Mouse (Mus musculus): ENCODE measurements around the gene Mr1. TPM values are rescaled to one million over a fixed set of nuclear protein-coding genes. Genes with fewer than 3 reads are reported as not detected.

The Mr1 gene
- total RNA-seq, 2 experiments from 2014 or later, result 27.8 to 33.1 TPM

GRCm38 (mm10) chr1:155134866-155135265 lies 11.7 kb downstream of the Mr1 start:
- DNase-seq (ENCODE audit: low spot score in 2 of 2), result no peak

GRCm38 (mm10) chr1:155127429-155127934 lies 19.1 kb downstream of the Mr1 start:
- no peak for DNase-seq (ENCODE audit: low spot score in 2 of 2)

GRCm38 (mm10) chr1:155126716-155127115 lies 19.9 kb downstream of the Mr1 start:
- DNase-seq (ENCODE audit: low spot score in 2 of 2), result no peak

- DNase-seq (ENCODE audit: low spot score in 2 of 2), result no peak
These were observed 22.2 kb downstream of the Mr1 start for GRCm38 (mm10) chr1:155124397-155124796.

GRCm38 (mm10) chr1:155121977-155122939 lies 24.4 kb downstream of the Mr1 start:
- no peak for DNase-seq (ENCODE audit: low spot score in 2 of 2)

GRCm38 (mm10) chr1:155119719-155120118 lies 26.9 kb downstream of the Mr1 start:
- no peak for DNase-seq (ENCODE audit: low spot score in 2 of 2)

GRCm38 (mm10) chr1:155113946-155114345 lies 32.7 kb downstream of the Mr1 start:
- DNase-seq (ENCODE audit: low spot score in 2 of 2), result no peak

- DNase-seq (ENCODE audit: low spot score in 2 of 2), result no peak
These were observed 33.7 kb downstream of the Mr1 start for GRCm38 (mm10) chr1:155112875-155113274.

GRCm38 (mm10) chr1:155112118-155112517 lies 34.5 kb downstream of the Mr1 start:
- no peak for DNase-seq (ENCODE audit: low spot score in 2 of 2)

- no peak for DNase-seq (ENCODE audit: low spot score in 2 of 2)
These were observed 35.1 kb downstream of the Mr1 start for GRCm38 (mm10) chr1:155111491-155111890.

- no peak for DNase-seq (ENCODE audit: low spot score in 2 of 2)
These were observed 36.9 kb downstream of the Mr1 start for GRCm38 (mm10) chr1:155109387-155110350.

- no peak for DNase-seq (ENCODE audit: low spot score in 2 of 2)
These were observed 38.2 kb downstream of the Mr1 start for GRCm38 (mm10) chr1:155108412-155108811.

GRCm38 (mm10) chr1:155107843-155108242 lies 38.8 kb downstream of the Mr1 start:
- no peak for DNase-seq (ENCODE audit: low spot score in 2 of 2)

- no peak for DNase-seq (ENCODE audit: low spot score in 2 of 2)
These were observed 40.3 kb downstream of the Mr1 start for GRCm38 (mm10) chr1:155106310-155106709.

GRCm38 (mm10) chr1:155103991-155104390 lies 42.6 kb downstream of the Mr1 start:
- no peak for DNase-seq (ENCODE audit: low spot score in 2 of 2)

- no peak for DNase-seq (ENCODE audit: low spot score in 2 of 2)
These were observed 44.0 kb downstream of the Mr1 start for GRCm38 (mm10) chr1:155102631-155103030.

- DNase-seq (ENCODE audit: low spot score in 2 of 2), result peak; percentile 87 to 93
These were observed 47.2 kb downstream of the Mr1 start, which contains the start of gene Ier5 for GRCm38 (mm10) chr1:155099280-155099848. Gene Ier5, minus strand, starts transcription at chr1:155099636.

GRCm38 (mm10) chr1:155098486-155099279 lies 47.9 kb downstream of the Mr1 start:
- DNase-seq (ENCODE audit: low spot score in 2 of 2), result peak; percentile 36 to 55

GRCm38 (mm10) chr1:155097931-155098485 lies 48.6 kb downstream of the Mr1 start:
- no peak for DNase-seq (ENCODE audit: low spot score in 2 of 2)

GRCm38 (mm10) chr1:155097354-155097753 lies 49.3 kb downstream of the Mr1 start:
- no peak for DNase-seq (ENCODE audit: low spot score in 2 of 2)
